Mouse (Mus musculus): ENCODE measurements around the gene Adcy2.

Gene Adcy2

GRCm38 (mm10) chr13:68998918-68999801 is at the start of gene Adcy2:
Adcy2 (minus strand) TSS chr13:68999541.
- peak; percentile 70 for DNase-seq

GRCm38 (mm10) chr13:69036991-69037597 is 37.8 kb upstream of the Adcy2 start:
- no peak for DNase-seq

- DNase-seq, result no peak
Observed at GRCm38 (mm10) chr13:69034621-69035020, 35.3 kb upstream of the Adcy2 start.

GRCm38 (mm10) chr13:69033532-69033931 is 34.2 kb upstream of the Adcy2 start:
- DNase-seq, result no peak

- DNase-seq, result no peak
Observed at GRCm38 (mm10) chr13:69029078-69029757, 29.9 kb upstream of the Adcy2 start.

GRCm38 (mm10) chr13:69024964-69025363 is 25.6 kb upstream of the Adcy2 start:
- no peak for DNase-seq

GRCm38 (mm10) chr13:69023239-69023638 is 23.9 kb upstream of the Adcy2 start:
- no peak for DNase-seq

- DNase-seq, result no peak
Observed at GRCm38 (mm10) chr13:69020574-69020973, 21.2 kb upstream of the Adcy2 start.

- DNase-seq, result no peak
Observed at GRCm38 (mm10) chr13:69006915-69007314, 7.6 kb upstream of the Adcy2 start.

- no peak for DNase-seq
Observed at GRCm38 (mm10) chr13:69006091-69006490, 6.8 kb upstream of the Adcy2 start.

GRCm38 (mm10) chr13:69004406-69004805 is 5.1 kb upstream of the Adcy2 start:
- no peak for DNase-seq

- DNase-seq, result no peak
Observed at GRCm38 (mm10) chr13:69002631-69003030, 3.3 kb upstream of the Adcy2 start.

- DNase-seq, result peak; percentile 68
Observed at GRCm38 (mm10) chr13:69002173-69002572, 2.8 kb upstream of the Adcy2 start.

GRCm38 (mm10) chr13:68999826-69000225 is 485 bp upstream of the Adcy2 start:
- no peak for DNase-seq

GRCm38 (mm10) chr13:68998558-68998917 is 803 bp downstream of the Adcy2 start:
- DNase-seq, result peak; percentile 49

GRCm38 (mm10) chr13:68997821-68998551 is 1.4 kb downstream of the Adcy2 start:
- DNase-seq, result peak; percentile 34

GRCm38 (mm10) chr13:68997386-68997785 is 2.0 kb downstream of the Adcy2 start:
- DNase-seq, result no peak

GRCm38 (mm10) chr13:68996661-68997060 is 2.7 kb downstream of the Adcy2 start:
- DNase-seq, result no peak

GRCm38 (mm10) chr13:68985789-68986188 is 13.6 kb downstream of the Adcy2 start:
- DNase-seq, result no peak

- DNase-seq, result no peak
Observed at GRCm38 (mm10) chr13:68984000-68984399, 15.3 kb downstream of the Adcy2 start.

- no peak for DNase-seq
Observed at GRCm38 (mm10) chr13:68981048-68981447, 18.3 kb downstream of the Adcy2 start.

- DNase-seq, result no peak
Observed at GRCm38 (mm10) chr13:68973143-68973542, 26.2 kb downstream of the Adcy2 start.

GRCm38 (mm10) chr13:68961580-68961979 is 37.8 kb downstream of the Adcy2 start:
- DNase-seq, result no peak
